Mouse (Mus musculus) liver, embryonic 12.5 days (tissue): ENCODE data around the gene Adgrv1. TPM values are rescaled to one million over a fixed set of nuclear protein-coding genes. Genes with fewer than 3 reads are reported as not detected.

Experiments
- ATAC-seq: fragments of 200-750 bp; cut with Nextera tagmentation; 2 replicates; pipeline ENCODE4 v1.8.0; 2017; ENCODE audit warnings: moderate number of reproducible peaks, mild to moderate bottlenecking, moderate library complexity
- H3K27ac ChIP-seq: fragments of 300-500 bp; sonication (generic); 2 replicates; pipeline ENCODE4 v1.5.1; 2016; ENCODE audit warnings: mild to moderate bottlenecking
- H3K27me3 ChIP-seq: fragments of 300-500 bp; sonication (generic); replicated peaks from 2 replicates; pipeline ENCODE4 v1.6.1; 2016; ENCODE audit warnings: mild to moderate bottlenecking, moderate library complexity
- H3K36me3 ChIP-seq: fragments of 300-500 bp; sonication (generic); 2 replicates; pipeline ENCODE4 v1.6.1; 2016; ENCODE audit warnings: mild to moderate bottlenecking, moderate library complexity
- H3K4me1 ChIP-seq: fragments of 300-500 bp; sonication (generic); 2 replicates; pipeline ENCODE4 v1.6.1; 2016
- H3K4me2 ChIP-seq: fragments of 300-500 bp; sonication (generic); 2 replicates; pipeline ENCODE4 v1.6.1; 2016; ENCODE audit warnings: mild to moderate bottlenecking, moderate library complexity
- H3K4me3 ChIP-seq: fragments of 300-500 bp; sonication (generic); 2 replicates; pipeline ENCODE4 v1.5.1; 2016; ENCODE audit warnings: mild to moderate bottlenecking, moderate library complexity
- H3K9ac ChIP-seq: fragments of 300-500 bp; sonication (generic); 2 replicates; pipeline ENCODE4 v1.6.1; 2016; ENCODE audit warnings: mild to moderate bottlenecking, moderate library complexity
- H3K9me3 ChIP-seq: fragments of 300-500 bp; sonication (generic); replicated peaks from 2 replicates; pipeline ENCODE4 v1.6.1; 2016; ENCODE audit warnings: mild to moderate bottlenecking, moderate library complexity
- WGBS: fragments of 180-500 bp; shearing (Covaris S2); methylation state at CpG from one replicate; pipeline ENCODE4 v1.1.7; 2016; ENCODE audit not compliant: insufficient replicate concordance; 5-methylcytosine and 5-hydroxymethylcytosine counted together
- polyA plus RNA-seq: library from polyadenylated mRNA; unstranded; fragments of >200 nt; fragmentation: Nextera tagmentation; extraction: Ambion mirVana; gene quantifications from 2 replicates; pipeline ENCODE4 v1.2.1, GENCODE M21; 2016

Gene Adgrv1
- polyA plus RNA-seq, 1 experiment from 2014 or later, result 0.30 TPM

- H3K27ac ChIP-seq, result no peak overlapping the region
These were observed 280.7 kb downstream of the Adgrv1 start for GRCm38 (mm10) chr13:81352296-81352695.

GRCm38 (mm10) chr13:81351462-81352155 is 281.3 kb downstream of the Adgrv1 start:
- no peaks in the 10 kb centered on the region for H3K4me1 ChIP-seq
- H3K4me2 ChIP-seq, result peak overlapping the region; percentile 23
- no peaks in the 10 kb centered on the region for H3K9me3 ChIP-seq
- 48% methylated on average over 14 of the region's 14 CpGs for WGBS
- no peak overlapping the region for H3K4me3 ChIP-seq
- H3K9ac ChIP-seq, result no peak overlapping the region
- H3K36me3 ChIP-seq, result no peaks in the 10 kb centered on the region
- ATAC-seq, result peak; percentile 62
- H3K27me3 ChIP-seq, result no peaks in the 10 kb centered on the region
- H3K27ac ChIP-seq, result no peak overlapping the region

More at GRCm38 (mm10) chr13:81352296-81352695, 280.7 kb downstream of the Adgrv1 start:
- no peak overlapping the region for H3K9ac ChIP-seq
- WGBS, result 63% methylated on average over 11 of the region's 11 CpGs
- H3K9me3 ChIP-seq, result no peaks in the 10 kb centered on the region
- H3K27me3 ChIP-seq, result no peaks in the 10 kb centered on the region
- no peak overlapping the region for H3K4me3 ChIP-seq
- no peaks in the 10 kb centered on the region for H3K4me1 ChIP-seq
- H3K36me3 ChIP-seq, result no peaks in the 10 kb centered on the region
- no peak overlapping the region for H3K4me2 ChIP-seq
- no peak for ATAC-seq

GRCm38 (mm10) chr13:81347261-81347980 is 285.5 kb downstream of the Adgrv1 start:
- no peak for ATAC-seq
- no peaks in the 10 kb centered on the region for H3K9me3 ChIP-seq
- no peak overlapping the region for H3K4me2 ChIP-seq
- whole genome bisulfite sequencing, result 63% methylated on average over 15 of the region's 15 CpGs
- no peaks in the 10 kb centered on the region for H3K36me3 ChIP-seq
- H3K4me1 ChIP-seq, result no peaks in the 10 kb centered on the region
- no peak overlapping the region for H3K4me3 ChIP-seq
- no peak overlapping the region for H3K27ac ChIP-seq
- H3K27me3 ChIP-seq, result no peaks in the 10 kb centered on the region
- no peak overlapping the region for H3K9ac ChIP-seq

GRCm38 (mm10) chr13:81342987-81343596 is 289.9 kb downstream of the Adgrv1 start:
- no peaks in the 10 kb centered on the region for H3K9me3 ChIP-seq
- no peaks in the 10 kb centered on the region for H3K27me3 ChIP-seq
- no peak overlapping the region for H3K4me3 ChIP-seq
- H3K4me2 ChIP-seq, result no peak overlapping the region
- no peaks in the 10 kb centered on the region for H3K4me1 ChIP-seq
- H3K36me3 ChIP-seq, result no peaks in the 10 kb centered on the region
- 40% methylated on average over 2 of the region's 2 CpGs for WGBS
- ATAC-seq, result no peak
- H3K9ac ChIP-seq, result no peak overlapping the region
- no peak overlapping the region for H3K27ac ChIP-seq

GRCm38 (mm10) chr13:81335241-81335640 is 297.7 kb downstream of the Adgrv1 start:
- Histone ChIP-seq H3K27ac (no peak overlapping the region), H3K9ac (no peak overlapping the region), H3K4me1 (no peaks in the 10 kb centered on the region), H3K36me3 (no peaks in the 10 kb centered on the region), H3K4me2 (no peak overlapping the region), H3K27me3 (no peaks in the 10 kb centered on the region), H3K9me3 (no peaks in the 10 kb centered on the region), H3K4me3 (no peak overlapping the region)
- ATAC-seq, result no peak
- 50% methylated on average over 1 of the region's 1 CpGs for whole genome bisulfite sequencing

GRCm38 (mm10) chr13:81332018-81332417 is 300.9 kb downstream of the Adgrv1 start:
- Histone ChIP-seq H3K4me3 (no peak overlapping the region), H3K27ac (no peak overlapping the region), H3K9ac (no peak overlapping the region), H3K36me3 (no peaks in the 10 kb centered on the region), H3K27me3 (no peaks in the 10 kb centered on the region), H3K4me1 (no peaks in the 10 kb centered on the region), H3K4me2 (no peak overlapping the region), H3K9me3 (no peaks in the 10 kb centered on the region)
- 22% methylated on average over 3 of the region's 3 CpGs for WGBS
- no peak for ATAC-seq

- Histone ChIP-seq H3K27ac (no peak overlapping the region), H3K27me3 (no peaks in the 10 kb centered on the region), H3K9ac (no peak overlapping the region), H3K36me3 (no peaks in the 10 kb centered on the region), H3K4me1 (no peaks in the 10 kb centered on the region), H3K9me3 (no peaks in the 10 kb centered on the region), H3K4me2 (no peak overlapping the region), H3K4me3 (no peak overlapping the region)
- 0 out of 2 replicates have a peak, but pooled peaks have one; percentile 40 for ATAC-seq
- WGBS, result 51% methylated on average over 5 of the region's 5 CpGs
These were observed 303.2 kb downstream of the Adgrv1 start for GRCm38 (mm10) chr13:81329762-81330161.

GRCm38 (mm10) chr13:81328181-81328580 is 304.8 kb downstream of the Adgrv1 start:
- WGBS, result 66% methylated on average over 1 of the region's 1 CpGs
- no peak for ATAC-seq
- Histone ChIP-seq H3K27me3 (no peaks in the 10 kb centered on the region), H3K4me3 (no peak overlapping the region), H3K4me1 (no peaks in the 10 kb centered on the region), H3K36me3 (no peaks in the 10 kb centered on the region), H3K9ac (no peak overlapping the region), H3K9me3 (no peaks in the 10 kb centered on the region), H3K27ac (no peak overlapping the region), H3K4me2 (no peak overlapping the region)

- H3K27me3 ChIP-seq, result no peaks in the 10 kb centered on the region
- no peaks in the 10 kb centered on the region for H3K9me3 ChIP-seq
- H3K9ac ChIP-seq, result no peak overlapping the region
- no peak overlapping the region for H3K27ac ChIP-seq
- ATAC-seq, result no peak
- no peaks in the 10 kb centered on the region for H3K36me3 ChIP-seq
- H3K4me2 ChIP-seq, result no peak overlapping the region
- no peaks in the 10 kb centered on the region for H3K4me1 ChIP-seq
- no peak overlapping the region for H3K4me3 ChIP-seq
- WGBS, result 59% methylated on average over 2 of the region's 2 CpGs
These were observed 307.2 kb downstream of the Adgrv1 start for GRCm38 (mm10) chr13:81325606-81326215.

GRCm38 (mm10) chr13:81323546-81324316 is 309.2 kb downstream of the Adgrv1 start:
- Histone ChIP-seq H3K9ac (no peak overlapping the region), H3K4me3 (no peak overlapping the region), H3K4me1 (no peaks in the 10 kb centered on the region), H3K27ac (no peak overlapping the region), H3K27me3 (no peaks in the 10 kb centered on the region), H3K36me3 (no peaks in the 10 kb centered on the region), H3K4me2 (no peak overlapping the region), H3K9me3 (no peaks in the 10 kb centered on the region)
- 70% methylated on average over 3 of the region's 3 CpGs for WGBS
- no peak for ATAC-seq

GRCm38 (mm10) chr13:81316581-81316980 is 316.4 kb downstream of the Adgrv1 start:
- H3K4me3 ChIP-seq, result no peak overlapping the region
- H3K27me3 ChIP-seq, result no peaks in the 10 kb centered on the region
- H3K36me3 ChIP-seq, result no peaks in the 10 kb centered on the region
- no peak overlapping the region for H3K4me2 ChIP-seq
- 57% methylated on average over 4 of the region's 4 CpGs for WGBS
- no peaks in the 10 kb centered on the region for H3K9me3 ChIP-seq
- no peak overlapping the region for H3K9ac ChIP-seq
- ATAC-seq, result no peak
- no peak overlapping the region for H3K27ac ChIP-seq
- no peaks in the 10 kb centered on the region for H3K4me1 ChIP-seq
